ENCODE assay signal across 15 mouse cellular contexts in the genomic region with DNA sequence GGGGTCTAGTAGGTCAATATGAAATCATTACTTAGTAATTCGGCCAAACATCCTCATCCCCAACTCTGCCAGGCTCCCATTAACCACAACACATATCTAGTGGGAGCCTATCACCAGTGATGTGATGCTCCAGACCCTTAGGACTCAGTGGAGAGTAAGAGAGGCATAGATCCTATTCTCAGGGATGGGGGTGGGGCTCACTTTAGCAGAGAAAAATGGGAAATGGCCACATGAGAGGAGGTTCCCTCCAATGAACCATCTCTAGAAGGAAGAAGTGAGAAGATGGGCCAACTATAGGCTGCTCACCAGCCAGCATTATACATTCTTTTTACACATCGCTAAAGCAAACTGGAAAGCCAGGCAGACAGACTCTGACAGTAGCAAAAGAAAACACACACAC.
"Had no signal": no experiment of that assay in that cellular context is flagged by ENCODE, and none has a peak within 500 bp of the region (broad histone marks: within the 10 kb centered on the region; RNA-seq: fewer than 3 reads in every experiment).

No protein-coding gene starts in this region.

- DNase-seq: kidney, adult 18-20 months; kidney, adult 9 months; kidney, postnatal 14 days; kidney, postnatal 4 days; lung, adult 18-20 months; lung, postnatal 10 days; retina, postnatal 1 day; right cerebral cortex, postnatal 25 days; spleen, adult 18-20 months; thymus, adult 2 months; thymus, postnatal 14 days; thymus, postnatal 4 days had no signal

- ATAC-seq: intestine, embryonic 16.5 days; midbrain, embryonic 13.5 days; midbrain, embryonic 16.5 days had no signal
